Mouse (Mus musculus) right cerebral cortex, adult 18-20 months (tissue): ENCODE data around the gene BC024978.

Source experiments
- DNase-seq: peaks from one replicate; pipeline ENCODE4 v3.0.0; 2022; ENCODE audit warnings: mixed read lengths

The BC024978 gene

DNA sequence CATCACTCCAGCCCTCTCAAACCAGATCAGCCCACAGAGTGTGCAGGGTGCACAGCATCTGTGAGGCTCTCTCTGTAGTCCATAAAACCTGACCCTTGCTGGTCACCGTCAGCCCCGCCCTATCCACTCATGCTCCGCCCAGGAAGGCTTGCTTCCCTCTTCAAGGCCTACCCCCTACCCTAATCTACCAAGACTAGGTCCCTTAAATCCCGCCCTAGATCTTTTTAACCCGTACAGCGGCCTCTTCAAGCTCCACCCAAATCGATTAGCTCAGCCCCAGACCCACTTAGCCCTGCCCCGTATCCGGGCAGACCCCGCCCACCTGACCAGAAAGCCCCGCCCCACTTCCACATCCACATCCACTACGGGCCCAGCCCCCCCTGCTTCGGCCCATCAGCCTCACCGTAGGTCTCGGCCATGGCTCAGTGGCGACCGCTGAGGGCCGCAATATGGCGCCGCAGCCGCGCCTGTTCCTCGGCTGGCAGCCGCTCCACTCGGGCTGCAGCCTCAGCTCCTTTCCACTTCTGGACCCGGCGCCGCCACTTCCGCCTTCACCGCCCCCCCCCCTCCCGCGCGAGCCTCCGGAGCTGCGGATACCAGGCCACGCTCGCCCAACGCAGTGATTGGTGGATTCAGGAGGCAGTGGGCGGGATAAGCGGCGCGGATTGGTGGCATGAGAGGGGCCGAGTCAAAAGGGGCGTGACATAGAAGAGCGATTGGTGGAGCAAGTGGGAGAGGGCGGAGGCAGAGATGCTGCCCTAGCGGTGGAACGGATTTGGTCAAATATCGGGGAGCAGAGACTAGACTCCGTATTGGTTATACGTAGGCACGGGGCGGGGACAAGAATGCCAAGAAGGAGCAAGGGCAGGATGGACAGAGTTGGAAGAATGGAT is 17.0 kb upstream of the BC024978 start, which contains the start of gene Rab4b:
TSS of gene Rab4b (minus strand) at position 573 of the 893 bp plus-strand sequence.
- DNase-seq, result peak; percentile 100

DNA sequence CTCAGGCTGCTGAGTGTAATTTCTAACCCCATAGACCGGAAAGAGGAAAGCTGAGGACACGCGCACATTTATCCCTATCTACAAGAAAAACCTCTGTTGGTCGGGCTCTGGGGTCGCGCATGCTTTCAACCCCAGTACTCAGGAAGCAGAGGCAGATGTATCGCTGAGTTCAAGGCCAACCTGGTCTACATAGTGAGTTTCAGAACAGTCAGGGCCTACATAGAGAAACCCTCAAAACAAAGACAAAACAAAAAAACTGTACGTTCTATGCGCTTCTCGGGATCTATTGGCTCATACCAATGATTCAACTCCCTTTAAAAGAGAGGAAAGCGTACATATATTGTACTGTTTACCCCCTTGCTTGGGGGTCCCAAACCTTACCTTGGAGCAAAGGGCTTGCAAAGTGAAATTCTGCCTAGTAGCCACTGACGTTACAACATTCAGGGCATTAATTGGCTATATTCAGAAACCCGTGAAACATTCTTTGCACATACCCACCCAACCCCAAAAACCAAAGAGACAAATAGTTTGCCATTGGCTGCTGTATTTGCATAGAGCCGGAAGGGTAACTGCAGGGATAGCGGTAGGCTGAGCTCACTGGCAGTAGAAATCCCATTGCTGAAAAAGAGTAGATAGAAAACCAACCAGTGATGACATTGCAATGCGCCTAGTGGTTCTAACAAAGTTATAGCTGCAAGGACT is 16.2 kb upstream of the BC024978 start:
- DNase-seq, result no peak

DNA sequence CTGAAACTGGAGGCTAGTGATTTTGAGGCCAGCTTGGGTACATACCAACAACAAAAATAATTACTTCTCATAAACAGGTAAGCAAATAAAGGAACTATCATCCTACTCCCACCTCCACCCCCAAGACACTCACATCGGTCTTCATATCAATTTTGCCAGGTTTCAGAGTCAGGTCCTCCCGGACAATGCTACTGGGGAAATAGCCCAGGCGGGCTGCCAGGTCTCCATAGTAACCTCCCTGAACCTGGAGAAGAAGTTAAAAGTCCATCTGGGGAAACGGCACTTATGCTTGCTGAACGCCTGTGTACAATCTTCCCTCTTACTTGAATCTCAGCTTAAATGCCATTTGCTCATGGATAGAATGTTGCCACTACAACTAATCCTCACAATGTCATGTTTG is 15.5 kb upstream of the BC024978 start:
- no peak for DNase-seq

DNA sequence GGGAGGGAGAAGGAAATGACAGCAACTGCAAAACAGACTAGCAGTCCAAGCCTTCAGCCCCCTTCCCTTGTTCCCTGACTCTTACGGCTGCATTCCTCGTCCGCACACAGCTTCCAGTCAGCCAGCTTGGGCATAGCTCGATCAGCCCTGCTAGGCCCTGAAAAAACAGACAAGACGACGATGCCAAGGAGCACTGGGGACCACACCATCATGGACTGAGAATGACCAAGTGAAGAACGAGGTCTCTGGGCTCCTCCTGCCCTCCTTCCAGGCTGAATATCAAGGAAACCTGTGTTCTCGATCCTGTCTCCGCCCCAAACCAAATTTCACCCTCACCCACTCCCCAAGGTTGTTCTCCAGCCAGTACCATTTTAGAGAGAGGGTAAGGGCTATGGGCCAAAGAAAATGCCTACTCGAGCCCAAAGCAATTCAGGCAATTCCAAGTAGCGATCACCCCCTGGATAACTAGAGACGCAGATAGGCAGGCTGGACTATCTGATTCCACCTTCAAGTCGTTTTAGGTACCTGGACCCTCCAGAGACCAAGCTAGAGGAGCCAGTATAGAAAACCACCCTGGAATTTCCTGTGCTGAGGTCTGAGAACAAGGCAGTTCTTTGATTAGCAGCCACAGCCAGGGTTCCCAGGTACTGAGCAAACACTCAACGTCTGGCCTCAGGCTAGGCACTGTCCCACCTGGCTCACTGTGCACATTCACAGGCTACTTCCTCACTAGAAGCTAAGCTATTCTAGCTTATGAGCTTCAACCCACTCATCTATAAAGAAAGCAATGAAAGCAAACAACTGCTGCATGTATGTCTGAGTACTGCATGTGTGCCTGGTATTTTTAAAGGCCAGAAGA is 14.5 kb upstream of the BC024978 start, which contains the start of the genes Gm21983 and Mia:
TSS of gene Gm21983 (minus strand) at position 250 of the 859 bp plus-strand sequence.
TSS of gene Mia (minus strand) at position 321 of the 859 bp plus-strand sequence.
- no peak for DNase-seq

DNA sequence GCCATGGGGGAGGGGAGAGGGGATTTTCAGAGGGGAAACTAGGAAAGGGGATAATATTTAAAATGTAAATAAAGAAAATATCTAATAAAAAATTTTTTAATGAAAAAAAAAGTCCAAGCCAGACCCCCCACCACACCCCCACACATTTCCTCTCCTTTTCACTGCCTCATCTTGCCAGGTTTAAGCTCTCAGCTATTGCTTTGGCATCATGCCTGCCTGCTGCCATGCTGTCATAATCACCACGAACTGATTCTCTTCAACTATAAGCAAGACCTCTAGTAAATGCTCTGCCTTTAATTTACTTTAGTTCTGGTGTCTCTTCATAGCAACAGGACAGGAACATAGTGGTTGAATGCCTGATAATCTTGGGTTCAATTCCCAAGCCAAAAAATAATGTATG is 13.1 kb upstream of the BC024978 start:
- no peak for DNase-seq

DNA sequence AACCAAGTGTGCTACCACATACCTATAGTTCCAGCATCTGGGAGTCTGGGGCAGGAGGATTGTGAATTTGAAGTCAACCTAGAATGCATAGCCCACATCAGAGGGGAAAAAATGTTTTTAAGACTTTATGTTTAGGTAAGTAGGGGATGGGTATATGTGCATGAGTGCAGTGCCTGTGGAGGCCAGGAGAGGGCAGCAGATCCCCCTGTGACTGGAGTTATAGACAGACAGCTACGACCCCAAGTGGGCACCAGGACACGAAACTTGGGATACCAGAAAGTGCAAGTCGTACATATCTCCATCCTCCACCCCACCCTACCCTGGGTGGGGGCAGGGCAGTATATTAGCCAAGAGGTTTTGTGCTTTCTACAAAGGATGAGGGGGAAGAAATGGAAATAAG is 10.6 kb upstream of the BC024978 start:
- no peak for DNase-seq

DNA sequence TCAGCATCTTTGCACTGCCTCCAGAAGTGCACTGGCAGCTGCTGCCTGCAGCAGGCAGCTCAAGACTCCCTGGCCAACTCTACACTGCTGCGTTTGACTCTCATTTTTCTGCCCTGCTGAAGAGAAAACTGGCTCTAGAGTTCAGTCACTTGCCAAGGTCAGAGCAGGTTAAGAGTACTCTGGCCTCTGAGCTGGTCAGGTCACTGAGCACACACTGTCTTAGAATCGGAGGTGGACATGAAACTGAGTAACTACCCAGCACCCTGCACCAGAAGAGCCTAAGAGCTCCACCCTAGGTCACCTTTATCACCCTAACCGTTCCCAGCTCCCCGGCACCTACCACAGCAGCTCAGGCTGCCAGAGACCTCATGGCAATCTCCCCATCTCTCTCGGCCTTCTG is 9.6 kb upstream of the BC024978 start:
- no peak for DNase-seq

DNA sequence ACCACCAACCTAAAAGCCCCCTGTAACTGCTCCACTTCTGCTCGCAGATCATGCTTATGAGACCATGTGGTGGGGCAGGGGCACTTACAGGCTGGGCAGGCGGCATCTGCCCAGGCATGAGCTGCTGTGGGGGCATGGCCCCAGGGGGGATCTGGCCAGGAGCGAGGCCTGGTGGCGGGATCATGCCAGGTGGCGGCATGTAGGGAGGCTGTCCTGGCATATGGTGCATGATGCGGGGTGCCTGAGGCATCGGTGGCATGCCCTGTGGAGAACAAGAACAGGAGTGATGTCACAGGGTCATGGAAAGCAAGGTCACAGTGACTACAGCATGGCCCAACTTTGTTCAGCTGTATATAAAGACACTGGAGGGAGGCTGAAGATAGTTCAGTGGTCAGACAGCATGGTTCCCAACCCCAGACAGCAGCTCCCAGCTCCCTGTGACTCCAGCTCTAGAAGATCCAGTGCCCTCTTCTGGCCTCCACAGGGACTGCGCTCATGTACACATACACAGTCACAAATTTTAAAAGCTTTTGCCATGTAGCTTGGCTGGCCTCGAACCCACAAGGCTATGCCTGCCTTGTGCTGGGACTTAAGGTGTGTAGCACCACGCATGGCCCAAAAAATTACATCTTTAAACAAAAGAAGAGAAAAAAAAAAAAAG is 6.2 kb upstream of the BC024978 start:
- no peak for DNase-seq

DNA sequence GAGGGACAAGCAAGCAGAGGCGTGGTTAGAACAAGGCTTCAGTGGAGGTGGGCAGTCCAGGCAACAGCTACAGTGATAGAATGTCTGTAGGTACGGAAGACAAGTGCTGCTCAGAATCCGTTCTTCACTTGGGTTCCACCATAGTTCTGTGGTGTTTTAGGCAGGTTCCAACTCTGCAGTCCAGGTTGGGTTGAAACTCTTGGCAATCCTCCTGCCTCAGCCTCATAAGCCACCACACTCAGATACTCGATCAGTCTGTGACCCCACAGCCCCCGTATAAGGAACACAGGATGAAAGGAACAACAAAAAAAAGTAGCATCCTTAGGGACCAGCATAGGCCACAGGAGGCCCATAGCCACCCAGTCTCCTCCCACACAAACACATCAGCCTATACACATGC is 3.1 kb upstream of the BC024978 start:
- no peak for DNase-seq

DNA sequence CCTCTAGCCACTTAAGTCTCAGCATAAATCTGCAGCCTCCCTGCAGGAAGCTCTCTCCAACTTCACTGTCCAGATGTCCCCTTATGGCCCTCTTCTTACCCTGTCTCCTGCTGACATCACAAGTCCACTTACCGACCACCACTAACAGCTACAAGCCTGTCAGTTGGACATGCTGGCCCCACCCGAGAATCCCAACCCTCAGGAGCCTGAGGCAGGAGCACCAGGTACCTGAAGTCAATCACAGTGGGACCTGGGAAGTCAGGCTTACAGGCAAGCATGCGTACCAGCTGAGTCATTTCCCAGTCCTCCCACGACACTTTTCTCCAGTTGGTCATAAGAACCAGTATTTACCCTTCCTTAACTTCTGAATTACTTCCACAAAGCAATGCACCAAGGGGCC is 1.9 kb upstream of the BC024978 start:
- no peak for DNase-seq

DNA sequence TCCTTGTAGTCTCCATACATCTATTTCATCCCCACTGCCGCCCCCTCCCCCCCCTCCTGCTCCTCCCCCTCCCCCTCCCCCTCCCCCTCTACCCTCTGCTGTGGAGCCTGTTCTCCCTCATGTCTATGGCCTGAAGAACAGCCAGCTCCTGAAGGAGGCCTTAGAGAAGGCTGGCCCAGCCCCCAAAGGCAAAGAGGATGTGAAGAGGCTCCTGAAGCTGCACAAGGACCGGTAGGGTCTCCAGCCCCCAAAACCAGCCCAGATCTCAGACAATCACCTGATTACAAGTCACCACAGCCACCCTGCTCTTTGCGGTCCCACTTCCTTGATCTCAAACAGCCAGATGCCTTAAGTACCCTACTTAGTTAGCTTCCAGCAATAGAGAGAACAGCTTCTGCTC is 1.6 kb downstream of the BC024978 start:
- DNase-seq, result no peak

DNA sequence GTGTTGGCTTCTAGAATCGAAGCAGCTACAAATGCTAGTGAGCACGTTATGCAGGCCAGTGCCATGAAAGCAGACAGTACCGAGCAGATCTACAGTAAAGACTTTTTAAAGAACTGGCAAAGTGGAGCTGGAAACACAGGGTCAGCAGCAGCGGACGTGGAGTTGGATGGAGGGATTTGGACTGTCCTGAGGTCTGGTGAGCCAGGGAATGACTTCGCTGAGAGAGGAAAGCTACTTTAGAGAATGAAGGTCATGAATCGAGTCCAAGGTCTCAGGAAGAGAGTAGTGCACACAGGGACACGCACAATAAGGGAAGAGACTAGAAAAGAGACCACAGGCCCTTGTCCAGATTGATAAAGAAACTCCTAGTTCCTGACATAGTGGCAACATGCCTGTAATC is 2.1 kb downstream of the BC024978 start:
- DNase-seq, result no peak

DNA sequence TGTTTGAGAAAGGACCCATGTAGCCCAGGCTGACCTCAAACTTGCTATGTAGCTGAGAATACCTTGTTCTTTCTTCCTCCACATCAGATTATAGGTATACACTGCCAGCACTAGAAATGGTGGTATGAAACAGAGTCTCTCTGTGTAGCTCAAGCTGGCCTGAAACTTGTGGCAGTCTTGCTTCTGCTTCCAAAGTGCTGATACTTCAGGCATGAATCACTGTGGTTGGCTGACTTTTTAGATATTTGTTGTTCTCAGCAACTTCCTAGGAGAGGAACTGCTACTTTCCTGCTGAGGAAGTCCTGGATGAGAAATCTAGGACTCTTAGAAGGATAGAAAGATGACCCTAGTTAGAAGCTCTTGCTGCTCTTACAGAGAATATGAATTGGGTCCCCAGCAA is 2.8 kb downstream of the BC024978 start:
- DNase-seq, result no peak

DNA sequence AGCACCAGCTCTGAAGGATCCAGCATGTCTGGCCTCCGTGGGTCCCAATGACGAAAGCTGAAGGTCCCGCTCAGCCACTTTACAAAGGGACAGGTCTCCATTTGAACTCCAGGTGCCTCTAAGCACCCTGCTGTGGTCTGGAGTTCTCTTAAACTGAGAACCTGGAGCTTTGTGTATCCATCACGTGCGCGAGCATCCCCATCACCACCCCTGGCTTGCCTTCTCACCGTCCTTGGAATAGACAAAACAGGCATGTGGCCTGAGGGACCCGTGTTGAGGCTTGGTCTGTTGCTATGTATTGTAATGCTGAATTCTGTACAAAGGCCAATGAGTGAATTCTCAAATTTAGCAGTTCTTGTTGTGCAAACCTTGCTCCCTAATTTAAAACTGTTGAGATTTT is 3.2 kb downstream of the BC024978 start:
- no peak for DNase-seq

DNA sequence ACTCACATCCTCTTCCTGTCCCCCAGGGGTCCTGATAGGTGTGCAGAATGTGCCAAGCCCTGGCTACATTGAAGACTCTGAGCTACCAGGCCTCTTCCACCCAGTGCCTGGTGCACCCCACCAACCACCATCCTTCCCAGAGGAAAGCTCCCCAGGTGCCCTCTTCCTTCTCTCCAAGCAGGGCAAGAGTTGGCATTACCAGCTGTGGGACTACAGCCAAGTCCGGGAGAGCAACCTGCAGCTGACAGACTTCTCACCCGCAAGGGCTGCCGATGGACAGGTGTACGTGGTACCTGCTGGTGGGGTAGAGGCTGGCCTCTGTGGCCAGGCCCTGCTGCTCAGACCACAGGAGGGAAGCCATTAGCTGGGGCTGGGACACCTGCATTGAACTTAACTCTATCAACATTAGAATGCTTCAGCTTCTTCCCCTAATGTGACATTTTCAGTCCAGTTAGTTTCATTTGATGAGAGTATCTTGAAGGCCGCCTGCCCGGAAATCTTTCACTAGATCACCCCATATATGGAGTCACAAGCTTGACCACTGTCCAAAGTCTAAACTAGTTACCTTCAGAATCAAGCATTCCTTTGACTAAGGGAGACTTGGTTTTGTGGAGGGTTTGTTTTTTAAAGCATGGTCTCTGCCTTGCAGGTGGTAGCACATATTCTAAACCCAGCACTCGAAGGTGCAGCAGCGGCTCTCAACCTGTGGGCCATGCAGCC is 8.3 kb downstream of the BC024978 start:
- DNase-seq, result no peak

DNA sequence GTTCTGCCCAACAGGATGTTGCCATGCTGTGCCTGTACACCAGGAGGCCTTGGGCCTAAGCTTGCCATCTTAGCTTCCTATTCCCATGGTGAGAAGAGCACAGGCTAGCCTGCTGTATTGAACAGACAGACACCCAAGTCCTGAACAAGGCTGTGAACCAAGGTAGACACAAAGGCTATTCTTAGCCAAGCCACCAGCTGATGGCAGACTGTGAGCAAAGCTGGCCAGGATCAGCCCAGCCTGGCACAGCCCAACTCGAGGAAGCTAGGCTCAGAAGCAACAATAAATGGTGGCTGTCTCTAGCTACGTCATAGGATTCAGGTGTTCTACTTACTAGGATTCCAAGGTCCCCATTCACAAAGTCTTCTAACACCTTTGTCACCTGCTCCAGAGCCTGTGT is 17.0 kb downstream of the BC024978 start:
- DNase-seq, result no peak

DNA sequence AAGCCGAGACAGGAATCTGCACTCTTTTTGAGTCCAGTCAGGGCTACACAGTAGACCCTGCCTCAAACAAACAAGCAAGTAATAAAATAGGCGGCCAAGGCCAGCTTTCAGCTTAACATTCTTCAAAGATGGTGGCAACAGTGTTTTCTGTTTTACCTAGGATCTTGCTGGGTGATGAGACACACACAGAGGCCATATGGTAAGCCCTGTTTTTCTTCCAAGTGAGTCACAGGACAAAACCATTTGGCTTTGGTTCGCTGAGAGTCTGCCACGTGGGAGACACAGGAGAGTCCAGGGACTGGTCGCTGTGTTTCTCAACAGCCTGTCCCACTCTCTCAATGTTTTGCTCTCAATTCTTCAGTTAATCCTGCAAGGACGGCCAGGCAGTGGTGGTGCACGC is 23.0 kb downstream of the BC024978 start:
- DNase-seq, result no peak

DNA sequence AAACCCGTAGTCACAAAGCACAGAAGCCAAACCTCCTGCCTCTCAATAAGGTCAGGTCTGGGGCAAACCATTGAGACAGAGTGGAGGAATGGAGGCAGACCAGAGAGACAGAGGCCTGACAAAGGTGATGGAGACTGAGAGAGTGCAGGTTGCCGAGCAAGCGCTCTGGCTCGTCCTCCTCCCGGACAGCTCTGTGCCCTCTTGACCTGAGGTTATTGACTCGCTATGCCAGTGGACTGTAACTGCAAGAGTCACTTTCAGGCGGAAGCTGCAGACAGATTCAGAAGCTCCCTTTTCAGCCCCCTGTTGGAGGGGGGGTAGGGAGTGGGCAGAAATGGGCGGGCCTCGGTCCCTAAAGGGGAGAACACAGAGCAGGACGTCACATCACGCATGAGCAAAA is 24.4 kb downstream of the BC024978 start:
- no peak for DNase-seq

DNA sequence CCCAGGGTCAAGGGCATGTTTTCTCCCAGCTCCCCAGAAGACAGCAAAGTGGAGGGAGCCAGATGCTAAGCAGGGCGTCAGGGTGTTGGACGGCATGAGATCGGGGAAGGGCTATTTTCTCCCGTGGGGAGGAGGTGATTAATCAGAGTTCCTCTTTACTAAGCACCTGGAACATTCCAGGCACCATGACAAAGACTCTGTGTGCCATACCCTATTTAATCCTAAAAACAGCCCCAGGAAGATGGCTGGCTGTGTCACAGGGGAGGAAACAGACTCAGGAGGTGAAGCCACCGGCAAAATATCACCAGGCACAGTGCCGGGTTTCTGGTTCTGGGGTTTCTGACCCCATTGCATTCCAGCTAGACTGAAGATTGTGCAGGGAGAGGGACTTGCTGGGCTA is 26.4 kb downstream of the BC024978 start:
- no peak for DNase-seq

DNA sequence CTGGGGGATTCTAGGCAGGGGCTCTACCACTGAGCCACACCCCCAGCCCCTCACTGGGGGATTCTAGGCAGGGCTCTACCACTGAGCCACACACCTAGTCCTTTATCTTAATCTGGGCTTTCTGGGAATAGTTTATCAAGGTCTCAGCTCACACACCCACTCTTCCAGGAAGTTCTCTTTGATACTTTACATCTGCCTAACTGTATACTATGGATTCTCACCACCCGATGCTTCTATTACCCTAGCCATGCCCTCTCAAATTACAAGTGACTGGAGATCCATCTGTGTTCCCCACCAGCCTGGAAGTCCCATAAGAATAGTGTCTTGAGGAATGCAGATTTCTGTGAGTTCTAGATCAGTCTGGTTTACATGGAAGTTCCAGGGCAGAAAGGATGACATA is 27.0 kb downstream of the BC024978 start:
- DNase-seq, result no peak

DNA sequence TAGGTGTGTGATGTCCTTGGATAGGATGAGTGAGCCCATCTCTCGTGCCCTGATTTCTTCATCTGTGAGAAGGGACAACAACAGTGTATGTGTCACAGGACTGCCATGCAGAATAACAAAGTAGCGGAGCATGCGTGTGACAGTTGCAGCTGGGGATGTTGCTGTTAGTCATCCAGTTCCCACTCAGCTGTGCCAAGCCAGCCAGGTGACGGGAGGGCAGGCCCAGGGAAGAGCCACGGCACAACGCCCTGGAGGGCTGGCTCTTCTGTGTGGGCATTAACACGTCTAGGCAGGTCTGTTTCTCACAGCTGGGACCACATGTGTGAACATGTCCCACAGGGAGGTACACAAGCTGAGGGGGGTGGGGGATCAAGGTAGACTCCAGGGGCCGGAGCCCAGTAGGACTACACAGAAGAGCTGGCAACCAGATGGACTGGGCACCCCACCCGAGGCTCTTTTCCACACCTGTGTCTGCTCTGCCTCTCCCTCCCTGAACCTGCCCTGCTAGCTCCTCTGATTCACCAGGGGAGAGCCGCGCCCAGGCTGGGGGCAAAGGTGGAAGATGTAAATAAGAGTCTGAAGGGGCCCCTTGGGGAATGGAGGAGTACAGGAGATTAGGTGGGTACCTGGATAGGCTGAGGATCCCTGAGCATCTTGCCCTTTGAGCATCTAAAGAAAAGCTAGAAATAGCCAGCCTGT is 29.4 kb downstream of the BC024978 start:
- peak; percentile 76 for DNase-seq
